23 mouse cellular contexts compared by ENCODE assay signal in the genomic region with DNA sequence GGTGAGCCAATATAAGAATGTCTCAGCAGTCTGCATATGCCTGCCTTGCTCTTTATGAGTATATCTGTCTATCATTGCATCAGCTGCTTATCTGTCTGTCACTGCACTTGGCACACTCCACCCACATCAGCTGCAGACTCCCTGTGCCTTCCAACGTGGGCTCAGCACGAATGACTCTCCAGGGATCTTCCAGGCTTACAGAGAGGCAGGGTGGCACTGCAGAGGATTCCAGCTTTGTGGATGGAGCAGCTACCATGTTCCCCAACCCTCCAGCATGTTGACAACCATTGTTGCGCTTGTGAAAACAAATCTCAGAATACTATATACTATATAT. TPM values are rescaled to one million over a fixed set of nuclear protein-coding genes. Genes with fewer than 3 reads are reported as not detected.
DNase-seq lines count a peak whose midpoint lies in the region; ATAC-seq lines count a peak whose summit lies in the region.
"Had no signal": no experiment of that assay in that cellular context is flagged by ENCODE, and none has a peak within 500 bp of the region (broad histone marks: within the 10 kb centered on the region; RNA-seq: fewer than 3 reads in every experiment).

No protein-coding gene starts in this region.

- intact Hi-C loops in gastrocnemius, postnatal 36 days (cut with DNase I) = no loop called here
- intact Hi-C loops in left cerebral cortex, postnatal 10 days (cut with DNase I) = no loop called here

- peak; percentile 9 for DNase-seq in gastrocnemius, postnatal 25 days
- DNase-seq in gastrocnemius, postnatal 36 days = no peak
- peak; percentile 4 for DNase-seq in left cerebral cortex, adult 11 months (ENCODE audit: low spot score)
- DNase-seq in left cerebral cortex, postnatal 10 days (ENCODE audit: extremely low spot score in 1 of 2, low spot score in 2 of 2) = no peak
- DNase-seq in adipocyte (ENCODE audit: low spot score) = peak; percentile 22
- peak; percentile 62 for DNase-seq in brain, adult 2 months (ENCODE audit: low read depth, low spot score)
- DNase-seq: B cell, adult 2 months; cerebellum, adult 11-12 months; cerebellum, adult 9-11 months; embryo, embryonic 11 days; gastrocnemius, postnatal 10 days; heart, postnatal 4 days; kidney, adult 11 months; kidney, postnatal 14 days; midbrain, embryonic 14.5 days; retina, postnatal 1 day; thymus, adult 18-20 months; thymus, postnatal 25 days had no signal

- no peak for ATAC-seq in granulocyte monocyte progenitor cell, adult 5-6 weeks (replicated peaks; ENCODE audit: poor library complexity, severe bottlenecking)
- ATAC-seq: forebrain, embryonic 16.5 days had no signal

RNA-seq across cellular contexts. Expression of gene Kcnv2, which starts 9.3 kb away (rescaled TPM):
- under 1 TPM; 0.05 TPM for total RNA-seq in gastrocnemius, postnatal 25 days (2021)
- total RNA-seq in gastrocnemius, postnatal 36 days (2021) = under 1 TPM in 1 of 2 experiments, not detected in 1; 0.15 TPM
- not detected for total RNA-seq in left cerebral cortex, postnatal 10 days (2021)
- total RNA-seq in granulocyte monocyte progenitor cell, adult 5-6 weeks (2014; fragmentation: Nextera tagmentation) = not detected in 2 replicates
- not detected in 2 replicates for total RNA-seq in granulocyte monocyte progenitor cell, adult 5-6 weeks (2017)
- total RNA-seq: layer of hippocampus, postnatal 25 days; megakaryocyte-erythroid progenitor cell, adult 5-6 weeks; monocyte, adult 5-6 weeks had no signal

Comparison
In these comparisons a context has a peak if more than half of its experiments do, and no peak if none do; other contexts are left out.
1. DNase-seq: peak in gastrocnemius, postnatal 25 days (single experiment), left cerebral cortex, adult 11 months (single experiment), adipocyte (single experiment) and brain, adult 2 months (single experiment); none in gastrocnemius, postnatal 36 days (0 of 2) and left cerebral cortex, postnatal 10 days (0 of 2).